Mouse (Mus musculus) embryonic facial prominence, embryonic 15.5 days (tissue): ENCODE data around the gene Gnao1. TPM values are rescaled to one million over a fixed set of nuclear protein-coding genes. Genes with fewer than 3 reads are reported as not detected.

Experiments
- ATAC-seq: fragments of 200-750 bp; cut with Nextera tagmentation; 2 replicates; pipeline ENCODE4 v1.8.0; 2017; ENCODE audit warnings: low read depth, moderate TSS enrichment; ENCODE audit not compliant: insufficient number of reproducible peaks, low FRiP score, low TSS enrichment
- H3K27ac ChIP-seq: fragments of 300-500 bp; sonication (generic); replicated peaks from 2 replicates; pipeline ENCODE4 v1.5.1; 2015; ENCODE audit warnings: mild to moderate bottlenecking, inconsistent platforms
- H3K27me3 ChIP-seq: fragments of 300-500 bp; sonication (generic); 2 replicates; pipeline ENCODE4 v1.6.1; 2015; ENCODE audit warnings: inconsistent platforms
- H3K36me3 ChIP-seq: fragments of 300-500 bp; sonication (generic); 2 replicates; pipeline ENCODE4 v1.6.1; 2015; ENCODE audit warnings: mild to moderate bottlenecking, inconsistent platforms
- H3K4me1 ChIP-seq: fragments of 300-500 bp; sonication (generic); 2 replicates; pipeline ENCODE4 v1.6.1; 2015; ENCODE audit warnings: inconsistent platforms
- H3K4me2 ChIP-seq: fragments of 300-500 bp; sonication (generic); replicated peaks from 2 replicates; pipeline ENCODE4 v1.6.1; 2015; ENCODE audit warnings: mild to moderate bottlenecking, inconsistent platforms
- H3K4me3 ChIP-seq: fragments of 300-500 bp; sonication (generic); replicated peaks from 2 replicates; pipeline ENCODE4 v1.5.1; 2015; ENCODE audit warnings: mild to moderate bottlenecking, inconsistent platforms
- H3K9ac ChIP-seq: fragments of 300-500 bp; sonication (generic); 2 replicates; pipeline ENCODE4 v1.6.1; 2015; ENCODE audit warnings: inconsistent platforms
- H3K9me3 ChIP-seq: fragments of 300-500 bp; sonication (generic); replicated peaks from 2 replicates; pipeline ENCODE4 v1.6.1; 2016; ENCODE audit warnings: inconsistent platforms
- WGBS: fragments of 180-500 bp; shearing (Covaris S2); methylation state at CpG from one replicate; pipeline ENCODE4 v1.1.7; 2015; 5-methylcytosine and 5-hydroxymethylcytosine counted together
- polyA plus RNA-seq: library from polyadenylated mRNA; unstranded; fragments of >200 nt; fragmentation: Nextera tagmentation; extraction: Ambion mirVana; gene quantifications from 2 replicates; pipeline ENCODE4 v1.2.1, GENCODE M21; 2015

The Gnao1 gene
- polyA plus RNA-seq, 1 experiment from 2014 or later = 14.3 TPM

DNA sequence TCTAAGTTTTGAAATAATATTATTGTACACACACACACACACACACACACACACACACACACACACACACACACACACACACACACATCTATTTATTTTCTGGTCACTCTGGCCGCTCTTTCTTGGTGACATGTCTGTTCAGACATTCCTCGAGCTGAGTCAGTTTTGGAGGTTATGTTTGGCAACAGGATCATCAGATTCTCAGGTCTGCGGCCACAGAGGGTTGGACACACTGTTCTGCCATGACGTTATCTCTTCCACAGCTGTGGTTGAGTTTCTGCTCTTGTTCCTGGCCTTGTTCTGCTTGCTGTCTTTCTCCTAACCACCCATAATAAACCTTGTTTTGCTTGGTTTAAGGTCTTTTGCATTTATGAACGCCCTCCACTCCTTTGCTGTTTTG lies 61.5 kb downstream of the Gnao1 start:
- no peak overlapping the region for H3K4me2 ChIP-seq
- WGBS = 87% methylated on average over 5 of the region's 5 CpGs

DNA sequence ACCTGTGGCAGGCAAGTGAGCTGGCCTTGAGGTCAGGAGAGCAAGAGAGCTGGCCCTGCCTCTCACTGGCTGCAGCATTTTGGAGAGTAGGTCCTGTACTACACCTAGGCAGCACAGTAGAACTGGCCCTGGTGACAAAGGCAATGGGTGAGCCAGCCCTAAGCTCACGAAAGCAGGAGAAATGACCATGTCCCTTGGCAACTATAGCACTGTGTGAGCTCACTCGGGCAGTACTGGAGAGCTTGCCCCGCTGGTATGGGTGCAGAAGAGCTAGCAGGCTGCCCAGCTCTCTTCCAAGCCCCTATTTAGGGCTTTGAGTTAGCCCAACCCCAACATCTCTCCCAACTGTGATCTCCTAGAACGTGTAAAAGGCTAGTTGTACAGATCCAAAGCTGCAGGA lies 68.6 kb downstream of the Gnao1 start:
- Histone ChIP-seq H3K9ac (no peak overlapping the region), H3K27ac (no peak overlapping the region), H3K36me3 (no peaks in the 10 kb centered on the region), H3K27me3 (no peaks in the 10 kb centered on the region), H3K9me3 (no peaks in the 10 kb centered on the region), H3K4me3 (no peak overlapping the region), H3K4me2 (no peak overlapping the region), H3K4me1 (no peaks in the 10 kb centered on the region)
- WGBS = 75% methylated on average over 4 of the region's 4 CpGs
- ATAC-seq = no peak

More for the DNA sequence above, 61.5 kb downstream of the Gnao1 start:
- H3K4me3 ChIP-seq = no peak overlapping the region
- no peak overlapping the region for H3K9ac ChIP-seq
- ATAC-seq = no peak
- H3K9me3 ChIP-seq = no peaks in the 10 kb centered on the region
- no peak overlapping the region for H3K27ac ChIP-seq
- no peaks in the 10 kb centered on the region for H3K4me1 ChIP-seq
- H3K27me3 ChIP-seq = no peaks in the 10 kb centered on the region
- no peaks in the 10 kb centered on the region for H3K36me3 ChIP-seq

DNA sequence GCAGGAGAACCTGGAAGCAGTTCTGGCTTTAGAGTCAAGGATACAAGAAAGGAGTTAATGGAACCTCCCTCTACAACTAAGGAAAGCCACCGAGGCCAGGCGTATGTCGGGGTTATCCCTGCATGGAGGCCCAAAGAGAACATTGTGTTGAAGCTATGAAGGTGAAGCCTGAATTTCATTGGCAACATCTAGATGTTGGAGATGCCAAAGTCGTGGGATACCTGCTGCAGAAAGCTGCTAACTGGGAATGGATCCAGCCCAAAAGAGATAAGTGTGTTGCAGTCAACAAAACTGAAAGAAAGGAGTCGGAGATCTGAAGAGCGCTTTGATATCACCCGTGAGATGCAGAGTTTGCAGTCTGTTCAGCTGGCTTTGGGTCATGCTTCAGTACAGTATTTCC lies 70.2 kb downstream of the Gnao1 start:
- no peaks in the 10 kb centered on the region for H3K36me3 ChIP-seq
- no peak overlapping the region for H3K27ac ChIP-seq
- no peak overlapping the region for H3K4me2 ChIP-seq
- no peaks in the 10 kb centered on the region for H3K4me1 ChIP-seq
- 87% methylated on average over 7 of the region's 7 CpGs for WGBS
- H3K4me3 ChIP-seq = no peak overlapping the region
- H3K9ac ChIP-seq = no peak overlapping the region
- no peaks in the 10 kb centered on the region for H3K9me3 ChIP-seq
- ATAC-seq = no peak
- H3K27me3 ChIP-seq = no peaks in the 10 kb centered on the region

DNA sequence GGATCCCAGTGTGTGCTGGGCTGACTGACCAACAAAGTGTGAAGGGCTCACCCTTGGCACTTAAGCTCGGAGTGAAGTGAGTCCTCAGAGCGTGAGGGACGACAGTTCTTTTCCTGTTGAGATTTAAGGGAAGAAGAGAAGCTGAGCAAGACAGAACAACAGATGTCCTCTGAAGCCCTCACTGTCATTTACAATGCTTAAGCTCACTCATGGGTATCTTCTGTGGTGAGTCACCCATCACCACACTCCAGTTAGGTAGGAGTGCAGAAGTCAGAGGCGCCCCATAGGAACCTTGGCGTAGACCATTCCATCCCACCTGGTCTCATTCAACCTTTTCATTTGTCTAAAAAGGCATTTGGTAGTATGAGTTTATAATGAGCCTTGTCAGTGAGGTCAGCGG lies 71.6 kb downstream of the Gnao1 start:
- H3K36me3 ChIP-seq = no peaks in the 10 kb centered on the region
- no peaks in the 10 kb centered on the region for H3K4me1 ChIP-seq
- H3K9ac ChIP-seq = no peak overlapping the region
- H3K9me3 ChIP-seq = no peaks in the 10 kb centered on the region
- H3K27me3 ChIP-seq = no peaks in the 10 kb centered on the region
- H3K27ac ChIP-seq = no peak overlapping the region
- 89% methylated on average over 6 of the region's 6 CpGs for WGBS
- no peak for ATAC-seq
- H3K4me3 ChIP-seq = no peak overlapping the region
- H3K4me2 ChIP-seq = no peak overlapping the region

DNA sequence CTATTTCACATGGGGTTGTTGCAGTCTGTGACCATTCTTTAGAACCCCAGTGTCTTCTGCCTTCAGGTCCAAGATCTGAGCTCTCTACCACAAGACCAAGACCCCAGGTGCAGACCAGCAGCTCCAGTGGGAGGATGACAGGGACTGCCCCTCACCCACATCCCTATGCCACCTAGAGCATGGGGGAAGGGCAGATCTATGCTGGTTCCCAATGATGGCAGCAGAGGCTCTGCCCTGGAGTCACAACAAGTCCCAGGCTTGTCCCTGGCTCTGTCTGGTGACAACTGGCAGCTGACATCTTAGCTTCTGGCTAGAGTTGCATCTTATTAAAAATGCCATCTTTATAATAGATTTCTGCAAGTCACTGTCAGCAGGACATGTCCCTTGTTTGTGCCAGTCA lies 73.5 kb downstream of the Gnao1 start:
- Histone ChIP-seq H3K27me3 (no peaks in the 10 kb centered on the region), H3K9me3 (no peaks in the 10 kb centered on the region), H3K9ac (no peak overlapping the region), H3K4me1 (no peaks in the 10 kb centered on the region), H3K4me3 (no peak overlapping the region), H3K4me2 (no peak overlapping the region), H3K36me3 (no peaks in the 10 kb centered on the region), H3K27ac (no peak overlapping the region)
- no peak for ATAC-seq

DNA sequence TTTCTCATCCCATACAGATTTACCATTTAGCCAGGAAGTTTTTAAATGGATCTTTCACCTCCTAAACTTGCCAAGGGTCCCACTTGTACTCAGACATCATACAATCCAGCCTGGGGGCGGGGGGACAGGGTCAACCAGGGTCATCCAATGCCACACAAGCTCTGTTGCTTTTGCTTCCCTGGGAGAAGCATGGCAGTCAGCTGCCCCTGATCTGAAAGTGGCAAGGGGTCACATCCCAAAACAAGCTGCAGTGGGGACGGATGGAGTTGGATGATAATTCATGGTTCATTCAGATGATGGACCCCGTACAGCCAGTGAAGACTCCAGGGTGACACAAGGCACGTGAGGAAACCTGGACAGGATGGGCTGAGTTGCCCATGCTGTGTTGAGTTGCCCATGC lies 74.0 kb downstream of the Gnao1 start:
- Histone ChIP-seq H3K4me1 (peaks cover 1% of the 10 kb centered on the region), H3K4me2 (no peak overlapping the region), H3K9me3 (no peaks in the 10 kb centered on the region), H3K27ac (no peak overlapping the region), H3K4me3 (no peak overlapping the region), H3K27me3 (no peaks in the 10 kb centered on the region), H3K9ac (no peak overlapping the region), H3K36me3 (no peaks in the 10 kb centered on the region)
- WGBS = 66% methylated on average over 4 of the region's 4 CpGs
- no peak for ATAC-seq

DNA sequence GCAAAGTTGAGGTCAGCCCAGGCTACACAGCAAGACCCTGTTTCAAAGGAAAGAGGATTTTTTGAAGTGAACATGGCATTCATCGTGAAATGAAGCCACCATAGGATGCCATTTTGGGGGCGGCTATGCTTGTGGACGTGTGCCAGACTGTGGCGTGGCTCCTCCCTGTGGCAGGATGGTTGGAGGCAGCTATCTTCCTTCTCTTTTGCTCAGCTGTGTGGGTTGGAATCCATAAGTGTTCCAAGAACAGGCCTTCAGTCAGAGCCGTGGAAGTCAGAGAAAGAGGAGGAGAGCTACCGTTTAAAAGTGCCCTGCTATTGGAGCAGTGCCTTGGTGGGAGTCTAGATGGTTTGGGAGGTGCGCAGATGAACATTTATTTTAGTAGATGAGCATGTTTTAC lies 74.5 kb downstream of the Gnao1 start:
- Histone ChIP-seq H3K27me3 (no peaks in the 10 kb centered on the region), H3K4me3 (no peak overlapping the region), H3K27ac (no peak overlapping the region), H3K36me3 (no peaks in the 10 kb centered on the region), H3K4me1 (peaks cover 7% of the 10 kb centered on the region), H3K9me3 (no peaks in the 10 kb centered on the region), H3K9ac (no peak overlapping the region), H3K4me2 (no peak overlapping the region)
- no peak for ATAC-seq
- 87% methylated on average over 7 of the region's 7 CpGs for WGBS

DNA sequence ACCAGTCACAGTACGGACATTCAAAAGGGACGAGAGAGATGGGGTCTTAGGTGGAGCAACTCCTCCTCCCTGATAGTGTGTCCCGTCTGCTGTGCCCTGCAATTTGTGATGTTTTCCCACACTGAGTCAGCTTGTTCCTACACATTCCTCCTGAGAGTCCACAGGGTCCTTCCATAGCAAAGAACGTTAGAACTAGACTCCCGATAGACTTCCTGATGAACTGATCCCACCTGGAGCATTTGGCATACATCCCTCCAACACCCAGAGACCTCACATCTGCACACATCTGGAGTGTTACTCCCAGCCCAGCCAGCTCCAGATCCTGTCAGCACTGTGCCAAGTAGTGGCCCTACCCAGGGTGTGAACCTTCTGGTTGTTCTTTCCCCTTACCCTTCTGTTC lies 76.4 kb downstream of the Gnao1 start:
- WGBS = 63% methylated on average over 5 of the region's 5 CpGs
- H3K4me2 ChIP-seq = no peak overlapping the region
- H3K36me3 ChIP-seq = no peaks in the 10 kb centered on the region
- ATAC-seq = no peak
- peaks cover 7% of the 10 kb centered on the region for H3K4me1 ChIP-seq
- no peaks in the 10 kb centered on the region for H3K27me3 ChIP-seq
- H3K9ac ChIP-seq = no peak overlapping the region
- H3K4me3 ChIP-seq = no peak overlapping the region
- no peaks in the 10 kb centered on the region for H3K9me3 ChIP-seq
- no peak overlapping the region for H3K27ac ChIP-seq

DNA sequence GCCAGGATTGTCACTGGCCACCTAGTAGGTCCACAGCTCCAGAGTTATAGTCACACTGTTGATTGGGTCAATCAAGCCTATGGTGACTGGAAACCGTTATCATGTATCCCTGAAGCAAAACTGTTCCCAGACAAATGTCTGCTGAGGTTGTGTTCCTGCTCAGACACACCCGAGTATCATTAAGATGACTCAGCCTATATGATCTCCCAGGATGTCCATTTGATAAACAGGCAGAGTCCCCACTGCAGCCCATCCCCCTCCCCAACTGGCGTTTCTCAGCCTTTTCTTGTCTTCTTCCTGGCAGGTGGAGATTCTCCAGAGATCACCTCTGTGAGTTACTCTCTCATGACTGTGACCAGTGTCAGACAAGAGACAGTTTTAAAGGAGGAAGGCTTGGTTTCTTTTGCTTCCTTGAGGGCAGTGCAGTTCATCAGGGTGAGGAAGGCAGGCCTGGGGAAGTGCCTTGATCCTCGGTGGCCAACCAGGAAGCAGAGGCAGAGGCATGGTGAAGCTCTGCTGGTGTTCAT lies 78.4 kb downstream of the Gnao1 start:
- no peaks in the 10 kb centered on the region for H3K36me3 ChIP-seq
- no peak overlapping the region for H3K4me2 ChIP-seq
- WGBS = 58% methylated on average over 4 of the region's 4 CpGs
- no peaks in the 10 kb centered on the region for H3K9me3 ChIP-seq
- no peak for ATAC-seq
- no peak overlapping the region for H3K4me3 ChIP-seq
- H3K4me1 ChIP-seq = peaks cover 7% of the 10 kb centered on the region
- H3K27me3 ChIP-seq = no peaks in the 10 kb centered on the region
- no peak overlapping the region for H3K27ac ChIP-seq
- H3K9ac ChIP-seq = no peak overlapping the region

DNA sequence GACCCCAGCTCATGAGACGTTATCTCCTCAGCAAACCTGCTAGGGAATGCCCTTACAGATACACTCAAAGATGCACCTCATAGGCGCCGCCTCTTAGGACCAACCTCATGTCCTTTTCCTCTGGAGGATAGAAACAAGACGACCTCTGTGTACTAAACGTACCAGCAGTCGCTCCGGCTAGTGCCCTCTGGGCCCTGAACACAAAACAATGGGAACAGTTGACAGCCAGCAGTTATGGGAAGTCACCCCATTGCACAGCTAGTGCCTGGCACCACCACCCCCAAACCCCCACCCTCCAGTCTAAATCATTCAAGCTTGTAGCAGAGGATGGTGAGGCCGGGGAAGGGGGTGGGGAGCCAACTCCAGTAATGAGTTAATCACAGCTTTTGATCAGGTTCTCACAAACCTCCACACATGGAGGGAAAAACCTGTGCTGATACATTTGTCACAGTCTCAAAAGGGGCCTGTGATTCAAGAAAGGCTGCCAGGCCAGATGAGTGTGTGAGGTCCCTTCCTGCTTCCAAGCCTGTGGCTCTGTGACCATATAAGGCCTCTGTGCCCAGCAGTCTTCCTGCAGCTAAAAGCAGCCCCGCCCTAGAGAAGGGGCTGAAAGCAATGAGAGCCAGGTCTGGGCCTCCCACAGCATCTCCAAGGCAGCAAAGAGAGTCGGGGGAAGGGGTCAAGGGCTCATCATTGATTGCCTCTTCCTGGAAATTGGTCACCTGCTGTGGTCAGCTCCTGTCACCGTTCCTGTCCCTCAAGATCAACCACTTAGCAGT lies 79.1 kb downstream of the Gnao1 start:
- H3K27me3 ChIP-seq = no peaks in the 10 kb centered on the region
- no peak overlapping the region for H3K27ac ChIP-seq
- no peaks in the 10 kb centered on the region for H3K9me3 ChIP-seq
- H3K4me2 ChIP-seq = no peak overlapping the region
- peaks cover 7% of the 10 kb centered on the region for H3K4me1 ChIP-seq
- WGBS = 37% methylated on average over 11 of the region's 11 CpGs
- H3K36me3 ChIP-seq = no peaks in the 10 kb centered on the region
- ATAC-seq = no peak; the same call in 1 of the 2 replicates
- no peak overlapping the region for H3K4me3 ChIP-seq
- no peak overlapping the region for H3K9ac ChIP-seq

DNA sequence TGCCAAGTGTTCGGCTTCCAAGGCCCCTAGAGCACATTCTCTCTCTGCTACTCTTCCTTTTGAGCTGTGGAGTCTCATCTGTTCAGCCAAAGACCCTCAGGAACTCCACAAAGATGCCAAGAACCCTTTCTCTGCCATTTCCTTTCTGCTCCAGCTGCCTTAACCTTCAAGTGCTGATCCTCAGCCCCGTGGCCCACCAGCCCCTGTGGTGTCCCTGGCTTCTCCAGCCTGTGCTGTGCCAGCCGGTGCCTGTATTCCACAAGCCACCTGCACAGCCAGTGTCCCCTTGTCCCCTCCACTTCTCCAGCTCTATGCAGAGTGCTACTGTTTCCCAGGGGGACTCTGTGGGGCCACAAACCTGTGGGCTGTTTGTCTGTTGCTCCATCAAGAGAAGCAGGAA lies 83.8 kb downstream of the Gnao1 start:
- Histone ChIP-seq H3K27ac (no peak overlapping the region), H3K27me3 (no peaks in the 10 kb centered on the region), H3K4me3 (no peak overlapping the region), H3K36me3 (no peaks in the 10 kb centered on the region), H3K9ac (no peak overlapping the region), H3K4me2 (no peak overlapping the region), H3K9me3 (no peaks in the 10 kb centered on the region), H3K4me1 (peaks cover 7% of the 10 kb centered on the region)
- no peak for ATAC-seq
- 70% methylated on average over 3 of the region's 3 CpGs for whole genome bisulfite sequencing
